Mouse (Mus musculus): ENCODE data around the gene Olfr531.

The Olfr531 gene

GRCm38 (mm10) chr7:140402818-140403217 lies at the start of gene Olfr531:
Olfr531 (minus strand) TSS chr7:140402918.
- no peak for DNase-seq (ENCODE audit: inconsistent ontology term)

- DNase-seq (ENCODE audit: inconsistent ontology term): no peak
These were observed 40.4 kb upstream of the Olfr531 start for GRCm38 (mm10) chr7:140443141-140443540.

DNA sequence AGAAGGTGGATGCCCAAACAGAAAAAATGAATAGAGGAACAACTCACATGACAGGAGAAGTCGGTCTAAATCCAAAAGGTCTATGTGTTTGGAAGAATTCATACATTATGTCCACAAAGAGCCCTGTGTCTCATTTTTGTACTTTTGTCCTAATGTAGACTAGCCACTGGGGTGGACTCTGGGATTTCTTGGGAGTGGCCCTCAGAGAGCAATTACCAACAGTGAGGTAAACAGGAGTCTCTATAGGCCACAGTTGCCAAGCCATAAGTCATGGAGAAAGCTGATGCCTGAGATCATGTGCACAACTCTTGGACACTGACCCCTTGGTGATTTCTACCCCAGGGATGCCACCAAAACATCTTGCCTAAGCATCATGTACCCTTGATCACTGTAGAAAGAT lies 18.8 kb upstream of the Olfr531 start, which contains the start of gene Olfr532:
Olfr532 (minus strand) TSS at position 101 of the 400 bp plus-strand sequence.
- DNase-seq (ENCODE audit: inconsistent ontology term): no peak

DNA sequence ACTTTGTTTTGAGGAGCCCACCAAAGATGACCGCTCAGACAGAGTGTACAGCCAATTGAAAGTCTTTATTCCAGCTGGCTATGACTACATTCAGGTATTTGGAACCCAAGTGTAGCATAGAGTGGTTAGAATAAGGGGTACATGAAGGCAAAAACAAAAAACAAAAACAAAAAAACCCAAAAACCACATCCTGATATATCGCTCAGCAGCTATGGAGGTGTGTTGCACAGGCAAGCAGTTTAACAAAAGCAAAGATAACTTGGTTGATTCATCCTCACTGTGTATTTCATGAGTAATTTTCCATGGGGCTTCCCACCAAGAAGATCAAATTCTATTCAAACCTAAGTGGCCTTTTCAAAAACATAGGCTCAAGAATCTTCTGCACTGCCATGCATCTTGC lies 25.8 kb downstream of the Olfr531 start:
- DNase-seq (ENCODE audit: inconsistent ontology term): no peak

DNA sequence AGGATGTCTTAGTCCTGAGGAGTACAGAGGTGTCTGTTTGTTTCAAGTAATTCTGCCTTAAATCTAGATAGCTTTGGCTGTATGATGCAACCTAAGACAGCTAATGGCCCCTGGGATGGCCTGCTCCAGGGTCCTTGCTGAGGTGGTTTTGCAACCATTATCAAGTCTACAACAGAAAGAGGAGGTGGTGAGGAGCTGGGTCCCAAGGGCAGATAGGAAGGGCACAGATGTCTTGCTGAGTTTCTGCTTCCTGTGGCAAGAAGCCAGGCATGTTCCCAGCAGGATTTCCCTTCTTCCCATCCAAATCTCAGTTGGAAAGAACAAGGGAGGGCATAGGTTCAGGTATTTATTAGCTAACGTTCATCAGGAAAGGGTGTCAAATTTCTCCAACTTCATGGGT lies 26.5 kb downstream of the Olfr531 start, which contains the start of gene Olfr530:
Olfr530 (minus strand) TSS at position 101 of the 400 bp plus-strand sequence.
- no peak for DNase-seq (ENCODE audit: inconsistent ontology term)

GRCm38 (mm10) chr7:140374300-140374699 lies 28.4 kb downstream of the Olfr531 start:
- DNase-seq (ENCODE audit: inconsistent ontology term): no peak

GRCm38 (mm10) chr7:140361571-140361970 lies 41.1 kb downstream of the Olfr531 start, which contains the start of gene Olfr60:
Olfr60 (minus strand) TSS chr7:140361671.
- no peak for DNase-seq (ENCODE audit: inconsistent ontology term)

Data from Muller cell, postnatal 12 days (primary cell).